Mouse (Mus musculus) midbrain, postnatal 0 days (tissue): ENCODE measurements around the gene Lamc3. TPM values are rescaled to one million over a fixed set of nuclear protein-coding genes. Genes with fewer than 3 reads are reported as not detected.

Experiments
- ATAC-seq: fragments of 200-750 bp; cut with Nextera tagmentation; 2 replicates; pipeline ENCODE4 v1.8.0; 2017; ENCODE audit warnings: moderate number of reproducible peaks, mild to moderate bottlenecking, moderate TSS enrichment, moderate library complexity; ENCODE audit not compliant: low FRiP score
- DNase-seq: peaks from one replicate; pipeline ENCODE4 v3.0.0-alpha.2; 2015; ENCODE audit warnings: low spot score
- H3K27ac ChIP-seq: fragments of 300-500 bp; sonication (generic); 2 replicates; pipeline ENCODE4 v1.5.1; 2014; ENCODE audit warnings: low read depth, mild to moderate bottlenecking, low read length, mixed read lengths
- H3K27me3 ChIP-seq: fragments of 300-500 bp; sonication (generic); 2 replicates; pipeline ENCODE4 v1.6.1; 2014; ENCODE audit warnings: low read length, control low read depth, mixed read lengths; ENCODE audit not compliant: insufficient read depth
- H3K36me3 ChIP-seq: fragments of 300-500 bp; sonication (generic); 2 replicates; pipeline ENCODE4 v1.6.1; 2014; ENCODE audit warnings: low read length, control low read depth, mixed read lengths; ENCODE audit not compliant: insufficient read depth
- H3K4me1 ChIP-seq: fragments of 300-500 bp; sonication (generic); 2 replicates; pipeline ENCODE4 v1.6.1; 2014; ENCODE audit warnings: mild to moderate bottlenecking, control low read depth, antibody characterized with exemption, low read length, mixed read lengths; ENCODE audit not compliant: insufficient read depth
- H3K4me2 ChIP-seq: fragments of 300-500 bp; sonication (generic); 2 replicates; pipeline ENCODE4 v1.6.1; 2014; ENCODE audit warnings: low read depth, mild to moderate bottlenecking, low read length, mixed read lengths; ENCODE audit not compliant: poor library complexity, severe bottlenecking
- H3K4me3 ChIP-seq: fragments of 300-500 bp; sonication (generic); 2 replicates; pipeline ENCODE4 v1.5.1; 2014; ENCODE audit warnings: low read depth, mild to moderate bottlenecking, low read length, moderate library complexity
- H3K9ac ChIP-seq: fragments of 300-500 bp; sonication (generic); replicated peaks from 2 replicates; pipeline ENCODE4 v1.6.1; 2014; ENCODE audit warnings: mild to moderate bottlenecking, low read length, moderate library complexity, mixed read lengths; ENCODE audit not compliant: poor library complexity, severe bottlenecking
- H3K9me3 ChIP-seq: fragments of 300-500 bp; sonication (generic); 2 replicates; pipeline ENCODE4 v1.6.1; 2016; ENCODE audit warnings: low read length, control low read depth
- CTCF ChIP-seq: IDR thresholded peaks from 2 replicates; pipeline ENCODE4 v1.5.1; 2016; ENCODE audit warnings: antibody characterized with exemption, mild to moderate bottlenecking
- WGBS: fragments of 180-500 bp; shearing (Covaris S2); extraction: QIAGEN DNeasy Blood & Tissue Kit; methylation state at CpG from one replicate; pipeline ENCODE4 v1.1.7; 2014; 5-methylcytosine and 5-hydroxymethylcytosine counted together
- polyA plus RNA-seq: library from polyadenylated mRNA; unstranded; fragments of >200 nt; fragmentation: Nextera tagmentation; extraction: Ambion mirVana; gene quantifications from 2 replicates; pipeline ENCODE4 v1.2.1, GENCODE M21; 2015
- total RNA-seq: library from RNA; depleted of rRNA; stranded (reverse); fragments of >200 nt; gene quantifications from 2 replicates; pipeline ENCODE4 v1.2.3, GENCODE M21; 2014

Gene Lamc3
- total and polyA plus RNA-seq, 2 experiments from 2014 or later = 2.3 to 11.3 TPM

GRCm38 (mm10) chr2:31945580-31945979 is 58.5 kb downstream of the Lamc3 start:
- Histone ChIP-seq H3K4me2 (no peak overlapping the region), H3K4me1 (no peaks in the 10 kb centered on the region), H3K9ac (no peak overlapping the region), H3K36me3 (no peaks in the 10 kb centered on the region), H3K27ac (no peak overlapping the region), H3K9me3 (no peaks in the 10 kb centered on the region), H3K4me3 (no peak overlapping the region), H3K27me3 (no peaks in the 10 kb centered on the region)
- no peak for ATAC-seq
- WGBS = 76% methylated on average over 2 of the region's 2 CpGs
- no peak for DNase-seq
- TF ChIP-seq CTCF = no peak

GRCm38 (mm10) chr2:31948392-31948791 is 61.3 kb downstream of the Lamc3 start:
- Histone ChIP-seq H3K36me3 (no peaks in the 10 kb centered on the region), H3K9me3 (no peaks in the 10 kb centered on the region), H3K4me3 (no peak overlapping the region), H3K27ac (no peak overlapping the region), H3K4me2 (no peak overlapping the region), H3K9ac (no peak overlapping the region), H3K4me1 (peaks cover 8% of the 10 kb centered on the region; the same call in 1 of the 2 replicates), H3K27me3 (no peaks in the 10 kb centered on the region)
- no peak for TF ChIP-seq CTCF
- 79% methylated on average over 5 of the region's 6 CpGs for WGBS
- no peak for ATAC-seq
- no peak for DNase-seq

GRCm38 (mm10) chr2:31948801-31949200 is 61.7 kb downstream of the Lamc3 start:
- 75% methylated on average over 6 of the region's 6 CpGs for WGBS
- no peaks in the 10 kb centered on the region for H3K27me3 ChIP-seq
- no peak for ATAC-seq
- H3K4me3 ChIP-seq = no peak overlapping the region
- no peaks in the 10 kb centered on the region for H3K36me3 ChIP-seq
- H3K27ac ChIP-seq = no peak overlapping the region
- H3K4me2 ChIP-seq = no peak overlapping the region
- DNase-seq = no peak
- peaks cover 8% of the 10 kb centered on the region; the same call in 1 of the 2 replicates for H3K4me1 ChIP-seq
- H3K9me3 ChIP-seq = no peaks in the 10 kb centered on the region
- TF ChIP-seq CTCF = no peak
- H3K9ac ChIP-seq = no peak overlapping the region

- peak; percentile 66 for TF ChIP-seq CTCF
- Histone ChIP-seq H3K36me3 (no peaks in the 10 kb centered on the region), H3K9ac (peak within 1 kb of the TSS; percentile 77), H3K4me2 (peak within 1 kb of the TSS; percentile 98), H3K4me1 (peaks cover 8% of the 10 kb centered on the region; the same call in 1 of the 2 replicates), H3K27ac (no peak within 1 kb of the TSS), H3K27me3 (no peaks in the 10 kb centered on the region), H3K9me3 (no peaks in the 10 kb centered on the region), H3K4me3 (peak within 1 kb of the TSS; percentile 74)
- WGBS = under 1% methylated on average over 56 of the region's 66 CpGs
- DNase-seq (peak; percentile 55), ATAC-seq (peak; percentile 57)
These were observed 63.2 kb downstream of the Lamc3 start, which contains the start of gene Aif1l for GRCm38 (mm10) chr2:31950058-31950871. Gene Aif1l, plus strand, starts transcription at chr2:31950139.

- peak overlapping the region; percentile 74 for H3K4me3 ChIP-seq
- H3K4me1 ChIP-seq = peaks cover 8% of the 10 kb centered on the region; the same call in 1 of the 2 replicates
- ATAC-seq (no peak), DNase-seq (no peak)
- H3K9me3 ChIP-seq = no peaks in the 10 kb centered on the region
- 0 out of 2 replicates have a peak overlapping the region, but pooled peaks have one; percentile 77 for H3K9ac ChIP-seq
- no peaks in the 10 kb centered on the region for H3K36me3 ChIP-seq
- 18% methylated on average over 9 of the region's 9 CpGs for WGBS
- H3K27ac ChIP-seq = no peak overlapping the region
- no peaks in the 10 kb centered on the region for H3K27me3 ChIP-seq
- TF ChIP-seq CTCF = no peak
- peak overlapping the region; percentile 98 for H3K4me2 ChIP-seq
These were observed 63.9 kb downstream of the Lamc3 start for GRCm38 (mm10) chr2:31950966-31951365.

GRCm38 (mm10) chr2:31952236-31952635 is 65.1 kb downstream of the Lamc3 start:
- no peak overlapping the region for H3K27ac ChIP-seq
- DNase-seq = peak; percentile 60

More at GRCm38 (mm10) chr2:31952236-31952635, 65.1 kb downstream of the Lamc3 start:
- no peaks in the 10 kb centered on the region for H3K27me3 ChIP-seq
- H3K36me3 ChIP-seq = no peaks in the 10 kb centered on the region
- 66% methylated on average over 10 of the region's 10 CpGs for WGBS
- no peak for ATAC-seq
- no peaks in the 10 kb centered on the region for H3K9me3 ChIP-seq
- H3K9ac ChIP-seq = no peak overlapping the region
- H3K4me3 ChIP-seq = no peak overlapping the region
- TF ChIP-seq CTCF = no peak
- H3K4me2 ChIP-seq = no peak overlapping the region
- H3K4me1 ChIP-seq = peaks cover 8% of the 10 kb centered on the region; the same call in 1 of the 2 replicates
